ENCODE assay signal across 17 mouse cellular contexts in genomic region chr7:35747397-35747964, GRCm38 (mm10). TPM values are rescaled to one million over a fixed set of nuclear protein-coding genes. Genes with fewer than 3 reads are reported as not detected.
DNase-seq lines count a peak whose midpoint lies in the region; ATAC-seq and TF ChIP-seq lines count a peak whose summit lies in the region.
"Had no signal": no experiment of that assay in that cellular context is flagged by ENCODE, and none has a peak within 500 bp of the region (broad histone marks: within the 10 kb centered on the region; RNA-seq: fewer than 3 reads in every experiment).

No protein-coding gene starts in this region.

- ATAC-seq in hindbrain, embryonic 13.5 days (ENCODE audit: low FRiP score) = peak; percentile 36; the same call in 1 of the 2 replicates
- no peak for ATAC-seq in hindbrain, postnatal 0 days
- peak; percentile 72; the same call in 1 of the 2 replicates for ATAC-seq in embryonic facial prominence, embryonic 11.5 days (replicated peaks; ENCODE audit: insufficient number of reproducible peaks, low FRiP score, low TSS enrichment, low read depth)
- peak; percentile 88 for ATAC-seq in midbrain, embryonic 11.5 days (ENCODE audit: low FRiP score)
- ATAC-seq: activated CD4-positive, CD25-positive, alpha-beta regulatory T cell, adult 4 months; intestine, embryonic 16.5 days had no signal

- no peak overlapping the region for H3K4me3 ChIP-seq in hindbrain, embryonic 13.5 days
- H3K4me3 ChIP-seq in hindbrain, postnatal 0 days (ENCODE audit: low read length) = no peak overlapping the region
- peak overlapping the region; percentile 32; the same call in 1 of the 2 replicates for H3K4me3 ChIP-seq in E14TG2a.4 (replicated peaks; ENCODE audit: low read length)
- no peak overlapping the region for H3K4me3 ChIP-seq in embryonic facial prominence, embryonic 11.5 days (ENCODE audit: low read depth, low read length)
- no peak overlapping the region for H3K4me3 ChIP-seq in midbrain, embryonic 11.5 days (ENCODE audit: low read depth, low read length)
- H3K4me3 ChIP-seq: heart, adult 2 months had no signal

- DNase-seq in hindbrain, postnatal 0 days (ENCODE audit: low spot score) = no peak
- DNase-seq in embryonic facial prominence, embryonic 11.5 days (ENCODE audit: low spot score) = peak; percentile 55
- DNase-seq in midbrain, embryonic 11.5 days (ENCODE audit: low spot score, missing footprints) = peak; percentile 90
- DNase-seq in spleen, postnatal 14 days (ENCODE audit: low spot score in 2 of 2) = no peak
- DNase-seq in lung, adult 18-20 months = no peak
- DNase-seq in heart, adult 9 months (ENCODE audit: low spot score in 2 of 2) = no peak
- DNase-seq: cerebellum, adult 8-10 months; heart, adult 2 months; heart, postnatal 14 days; lung, embryonic 14.5 days; right cerebral cortex, postnatal 4 days; thymus, postnatal 14 days had no signal

- no peaks in the 10 kb centered on the region for H3K9me3 ChIP-seq in hindbrain, embryonic 13.5 days
- no peaks in the 10 kb centered on the region for H3K9me3 ChIP-seq in hindbrain, postnatal 0 days (ENCODE audit: low read length)
- no peaks in the 10 kb centered on the region for H3K9me3 ChIP-seq in E14TG2a.4 (ENCODE audit: low read length)
- no peaks in the 10 kb centered on the region for H3K9me3 ChIP-seq in embryonic facial prominence, embryonic 11.5 days (replicated peaks; ENCODE audit: control insufficient read depth, low read length)
- no peaks in the 10 kb centered on the region for H3K9me3 ChIP-seq in midbrain, embryonic 11.5 days (ENCODE audit: control insufficient read depth, low read length)
- H3K9me3 ChIP-seq: G1E had no signal

- peaks cover 86% of the 10 kb centered on the region for H3K36me3 ChIP-seq in hindbrain, embryonic 13.5 days
- H3K36me3 ChIP-seq in hindbrain, postnatal 0 days (ENCODE audit: insufficient read depth, low read length) = peaks cover 14% of the 10 kb centered on the region; the same call in 1 of the 2 replicates
- peaks cover 79% of the 10 kb centered on the region for H3K36me3 ChIP-seq in E14TG2a.4 (ENCODE audit: insufficient read depth, low read length)
- peaks cover 2% of the 10 kb centered on the region for H3K36me3 ChIP-seq in embryonic facial prominence, embryonic 11.5 days (replicated peaks; ENCODE audit: control insufficient read depth, insufficient read depth, low read depth, low read length)
- peaks cover 10% of the 10 kb centered on the region for H3K36me3 ChIP-seq in midbrain, embryonic 11.5 days (ENCODE audit: control insufficient read depth, insufficient read depth, low read length)

- H3K27ac ChIP-seq in hindbrain, embryonic 13.5 days = peak overlapping the region; percentile 12; the same call in 1 of the 2 replicates
- no peak overlapping the region for H3K27ac ChIP-seq in hindbrain, postnatal 0 days
- H3K27ac ChIP-seq in embryonic facial prominence, embryonic 11.5 days (replicated peaks; ENCODE audit: low read depth, low read length) = no peak overlapping the region
- peak overlapping the region; percentile 41; the same call in 1 of the 2 replicates for H3K27ac ChIP-seq in midbrain, embryonic 11.5 days (ENCODE audit: low read depth, low read length)
- H3K27ac ChIP-seq: heart, adult 2 months had no signal

- H3K27me3 ChIP-seq in hindbrain, embryonic 13.5 days = no peaks in the 10 kb centered on the region
- H3K27me3 ChIP-seq in hindbrain, postnatal 0 days (ENCODE audit: insufficient read depth, low read length) = no peaks in the 10 kb centered on the region
- H3K27me3 ChIP-seq in E14TG2a.4 (ENCODE audit: insufficient read depth, low read length) = no peaks in the 10 kb centered on the region
- H3K27me3 ChIP-seq in embryonic facial prominence, embryonic 11.5 days (ENCODE audit: control insufficient read depth, insufficient read depth, low read length) = no peaks in the 10 kb centered on the region
- no peaks in the 10 kb centered on the region for H3K27me3 ChIP-seq in midbrain, embryonic 11.5 days (ENCODE audit: control insufficient read depth, insufficient read depth, low read length)

- no peak overlapping the region for H3K4me2 ChIP-seq in hindbrain, embryonic 13.5 days
- H3K4me2 ChIP-seq in hindbrain, postnatal 0 days (ENCODE audit: low read depth, low read length) = no peak overlapping the region
- no peak overlapping the region for H3K4me2 ChIP-seq in embryonic facial prominence, embryonic 11.5 days (ENCODE audit: low read depth, low read length)
- no peak overlapping the region for H3K4me2 ChIP-seq in midbrain, embryonic 11.5 days
- H3K4me2 ChIP-seq: lung, embryonic 14.5 days had no signal

- TF ChIP-seq CTCF in hindbrain, postnatal 0 days (IDR thresholded peaks at IDR 0.05; ENCODE audit: low read depth) = no peak
- TF ChIP-seq CTCF in E14TG2a.4 (conservative IDR thresholded peaks at IDR 0.05; ENCODE audit: low read length) = no peak

- H3K9ac ChIP-seq in hindbrain, embryonic 13.5 days = no peak overlapping the region
- H3K9ac ChIP-seq in hindbrain, postnatal 0 days (replicated peaks; ENCODE audit: low read length) = no peak overlapping the region
- H3K9ac ChIP-seq in embryonic facial prominence, embryonic 11.5 days (replicated peaks; ENCODE audit: low read length) = no peak overlapping the region
- no peak overlapping the region for H3K9ac ChIP-seq in midbrain, embryonic 11.5 days (ENCODE audit: low read length)
- H3K9ac ChIP-seq: lung, embryonic 14.5 days had no signal

- peaks cover 7% of the 10 kb centered on the region; the same call in 1 of the 2 replicates for H3K4me1 ChIP-seq in hindbrain, embryonic 13.5 days (replicated peaks)
- no peaks in the 10 kb centered on the region for H3K4me1 ChIP-seq in hindbrain, postnatal 0 days (ENCODE audit: insufficient read depth, low read length)
- peaks cover 18% of the 10 kb centered on the region for H3K4me1 ChIP-seq in E14TG2a.4 (replicated peaks; ENCODE audit: low read depth, low read length)
- H3K4me1 ChIP-seq in embryonic facial prominence, embryonic 11.5 days (ENCODE audit: control insufficient read depth, insufficient read depth, low read length) = no peaks in the 10 kb centered on the region
- H3K4me1 ChIP-seq in midbrain, embryonic 11.5 days (ENCODE audit: control insufficient read depth, insufficient read depth, low read length) = 0 out of 2 replicates have a peak, but pooled peaks cover 3% of the 10 kb centered on the region

- 66% methylated on average over 14 of the region's 14 CpGs for WGBS in hindbrain, embryonic 13.5 days
- WGBS in hindbrain, postnatal 0 days = 51% methylated on average over 14 of the region's 14 CpGs
- 53% methylated on average over 14 of the region's 14 CpGs for WGBS in embryonic facial prominence, embryonic 11.5 days
- 38% methylated on average over 14 of the region's 14 CpGs for WGBS in midbrain, embryonic 11.5 days

RNA-seq across cellular contexts. Expression of gene Dpy19l3, which starts 6.8 kb away (rescaled TPM):
- polyA plus RNA-seq in hindbrain, embryonic 13.5 days (2015; fragmentation: Nextera tagmentation; extraction: Ambion mirVana) = 36.4 and 42.5 TPM in 2 replicates
- 23.3 and 36.9 TPM in 2 replicates for total RNA-seq in hindbrain, postnatal 0 days (2014; rRNA removed)
- polyA plus RNA-seq in hindbrain, postnatal 0 days (2015; fragmentation: Nextera tagmentation; extraction: Ambion mirVana) = 32.1 and 43.7 TPM in 2 replicates
- 39.2 and 39.5 TPM in 2 replicates for polyA plus RNA-seq in embryonic facial prominence, embryonic 11.5 days (2014; fragmentation: Nextera tagmentation; extraction: Ambion mirVana)
- polyA plus RNA-seq in midbrain, embryonic 11.5 days (2014; fragmentation: Nextera tagmentation; extraction: Ambion mirVana) = 37.2 and 38.5 TPM in 2 replicates

RNA-seq across cellular contexts. Expression of gene Zfp507, which starts 55.3 kb away (rescaled TPM):
- polyA plus RNA-seq in hindbrain, embryonic 13.5 days (2015; fragmentation: Nextera tagmentation; extraction: Ambion mirVana) = 16.9 and 18.5 TPM in 2 replicates
- 21.3 and 22.8 TPM in 2 replicates for total RNA-seq in hindbrain, postnatal 0 days (2014; rRNA removed)
- polyA plus RNA-seq in hindbrain, postnatal 0 days (2015; fragmentation: Nextera tagmentation; extraction: Ambion mirVana) = 9.9 and 10.4 TPM in 2 replicates
- 15.4 and 18.1 TPM in 2 replicates for polyA plus RNA-seq in embryonic facial prominence, embryonic 11.5 days (2014; fragmentation: Nextera tagmentation; extraction: Ambion mirVana)
- 16.1 and 16.3 TPM in 2 replicates for polyA plus RNA-seq in midbrain, embryonic 11.5 days (2014; fragmentation: Nextera tagmentation; extraction: Ambion mirVana)

Comparison
In these comparisons a context has a peak if more than half of its experiments do, and no peak if none do; other contexts are left out.
1. H3K27ac ChIP-seq: peak in hindbrain, embryonic 13.5 days (single experiment) and midbrain, embryonic 11.5 days (single experiment); none in hindbrain, postnatal 0 days (single experiment) and embryonic facial prominence, embryonic 11.5 days (single experiment).
2. DNase-seq: peak in embryonic facial prominence, embryonic 11.5 days (single experiment) and midbrain, embryonic 11.5 days (single experiment); none in hindbrain, postnatal 0 days (single experiment), spleen, postnatal 14 days (0 of 2), lung, adult 18-20 months (0 of 2) and heart, adult 9 months (0 of 2).